Mouse (Mus musculus): ENCODE data around the gene Ercc8. TPM values are rescaled to one million over a fixed set of nuclear protein-coding genes. Genes with fewer than 3 reads are reported as not detected.

Ercc8 gene
- total and polyA plus RNA-seq, 2 experiments from 2014 or later: 33.2 to 33.8 TPM

GRCm38 (mm10) chr13:108163912-108164311 is 5.4 kb downstream of the Ercc8 start:
- no peak for ATAC-seq (ENCODE audit: low FRiP score)
- Histone ChIP-seq H3K4me3 (ENCODE audit: low read depth, low read length) (no peak overlapping the region), H3K27ac (ENCODE audit: low read depth, low read length) (no peak overlapping the region), H3K9me3 (ENCODE audit: low read length) (no peaks in the 10 kb centered on the region), H3K36me3 (ENCODE audit: insufficient read depth, low read length) (peaks cover 10% of the 10 kb centered on the region), H3K4me1 (ENCODE audit: insufficient read depth, low read length) (no peaks in the 10 kb centered on the region), H3K27me3 (ENCODE audit: insufficient read depth, low read length) (no peaks in the 10 kb centered on the region), H3K9ac (replicated peaks; ENCODE audit: low read length, poor library complexity, severe bottlenecking) (no peak overlapping the region), H3K4me2 (ENCODE audit: low read depth, low read length, poor library complexity, severe bottlenecking) (no peak overlapping the region)
- 96% methylated on average over 9 of the region's 9 CpGs for WGBS
- TF ChIP-seq CTCF (IDR thresholded peaks at IDR 0.05): no peak
- DNase-seq (ENCODE audit: low spot score): peak; percentile 65

- peak; percentile 19 for DNase-seq (ENCODE audit: low spot score)
- 93% methylated on average over 3 of the region's 3 CpGs for WGBS
- no peaks in the 10 kb centered on the region for H3K4me1 ChIP-seq (ENCODE audit: insufficient read depth, low read length)
Observed at GRCm38 (mm10) chr13:108164621-108165020, 6.1 kb downstream of the Ercc8 start.

GRCm38 (mm10) chr13:108170002-108170401 is 11.5 kb downstream of the Ercc8 start:
- H3K27me3 ChIP-seq (ENCODE audit: insufficient read depth, low read length): no peaks in the 10 kb centered on the region
- no peak for TF ChIP-seq CTCF (IDR thresholded peaks at IDR 0.05)
- H3K4me2 ChIP-seq (ENCODE audit: low read depth, low read length, poor library complexity, severe bottlenecking): no peak overlapping the region
- no peak overlapping the region for H3K9ac ChIP-seq (replicated peaks; ENCODE audit: low read length, poor library complexity, severe bottlenecking)
- no peak for DNase-seq (ENCODE audit: low spot score)
- H3K27ac ChIP-seq (ENCODE audit: low read depth, low read length): no peak overlapping the region
- H3K4me3 ChIP-seq (ENCODE audit: low read depth, low read length): no peak overlapping the region
- ATAC-seq (ENCODE audit: low FRiP score): no peak
- 100% methylated on average over 1 of the region's 1 CpGs for WGBS
- H3K4me1 ChIP-seq (ENCODE audit: insufficient read depth, low read length): no peaks in the 10 kb centered on the region
- no peaks in the 10 kb centered on the region for H3K9me3 ChIP-seq (ENCODE audit: low read length)
- peaks cover 16% of the 10 kb centered on the region for H3K36me3 ChIP-seq (ENCODE audit: insufficient read depth, low read length)

More at GRCm38 (mm10) chr13:108164621-108165020, 6.1 kb downstream of the Ercc8 start:
- H3K4me2 ChIP-seq (ENCODE audit: low read depth, low read length, poor library complexity, severe bottlenecking): no peak overlapping the region
- peaks cover 10% of the 10 kb centered on the region for H3K36me3 ChIP-seq (ENCODE audit: insufficient read depth, low read length)
- H3K4me3 ChIP-seq (ENCODE audit: low read depth, low read length): no peak overlapping the region
- H3K27ac ChIP-seq (ENCODE audit: low read depth, low read length): no peak overlapping the region
- H3K9ac ChIP-seq (replicated peaks; ENCODE audit: low read length, poor library complexity, severe bottlenecking): no peak overlapping the region
- no peak for TF ChIP-seq CTCF (IDR thresholded peaks at IDR 0.05)
- H3K27me3 ChIP-seq (ENCODE audit: insufficient read depth, low read length): no peaks in the 10 kb centered on the region
- no peak for ATAC-seq (ENCODE audit: low FRiP score)
- H3K9me3 ChIP-seq (ENCODE audit: low read length): no peaks in the 10 kb centered on the region

DNA sequence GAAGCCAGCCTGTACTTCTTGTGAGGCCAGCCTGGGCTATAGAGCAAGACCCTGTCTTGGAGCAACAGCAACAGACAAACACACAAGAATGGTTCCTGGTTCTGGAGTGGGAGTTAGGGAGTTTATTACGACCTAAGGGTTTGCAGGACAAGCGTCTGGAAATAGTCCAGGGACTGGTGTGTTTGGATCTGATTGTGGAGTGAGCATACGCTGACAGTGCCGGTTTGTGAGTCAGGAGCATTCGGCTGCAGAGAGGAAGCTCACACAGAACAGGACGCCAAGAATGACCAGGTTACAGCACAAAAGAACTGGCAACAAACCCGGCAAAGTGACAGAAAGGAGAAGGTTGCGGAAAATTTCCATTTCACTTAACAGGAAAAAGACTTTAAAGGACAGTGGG is 12.0 kb downstream of the Ercc8 start:
- Histone ChIP-seq H3K27me3 (ENCODE audit: insufficient read depth, low read length) (no peaks in the 10 kb centered on the region), H3K4me2 (ENCODE audit: low read depth, low read length, poor library complexity, severe bottlenecking) (no peak overlapping the region), H3K4me1 (ENCODE audit: insufficient read depth, low read length) (no peaks in the 10 kb centered on the region), H3K27ac (ENCODE audit: low read depth, low read length) (no peak overlapping the region), H3K4me3 (ENCODE audit: low read depth, low read length) (no peak overlapping the region), H3K36me3 (ENCODE audit: insufficient read depth, low read length) (peaks cover 16% of the 10 kb centered on the region), H3K9ac (replicated peaks; ENCODE audit: low read length, poor library complexity, severe bottlenecking) (no peak overlapping the region), H3K9me3 (ENCODE audit: low read length) (no peaks in the 10 kb centered on the region)
- no peak for TF ChIP-seq CTCF (IDR thresholded peaks at IDR 0.05)
- no peak for DNase-seq (ENCODE audit: low spot score)
- 91% methylated on average over 8 of the region's 8 CpGs for WGBS
- ATAC-seq (ENCODE audit: low FRiP score): no peak

GRCm38 (mm10) chr13:108179618-108180017 is 21.1 kb downstream of the Ercc8 start:
- Histone ChIP-seq H3K27me3 (ENCODE audit: insufficient read depth, low read length) (no peaks in the 10 kb centered on the region), H3K4me2 (ENCODE audit: low read depth, low read length, poor library complexity, severe bottlenecking) (no peak overlapping the region), H3K4me1 (ENCODE audit: insufficient read depth, low read length) (no peaks in the 10 kb centered on the region), H3K27ac (ENCODE audit: low read depth, low read length) (no peak overlapping the region), H3K9me3 (ENCODE audit: low read length) (no peaks in the 10 kb centered on the region), H3K4me3 (ENCODE audit: low read depth, low read length) (no peak overlapping the region), H3K36me3 (ENCODE audit: insufficient read depth, low read length) (peaks cover 29% of the 10 kb centered on the region), H3K9ac (replicated peaks; ENCODE audit: low read length, poor library complexity, severe bottlenecking) (no peak overlapping the region)
- WGBS: 90% methylated on average over 8 of the region's 8 CpGs
- no peak for ATAC-seq (ENCODE audit: low FRiP score)
- no peak for DNase-seq (ENCODE audit: low spot score)
- TF ChIP-seq CTCF (IDR thresholded peaks at IDR 0.05): no peak

DNA sequence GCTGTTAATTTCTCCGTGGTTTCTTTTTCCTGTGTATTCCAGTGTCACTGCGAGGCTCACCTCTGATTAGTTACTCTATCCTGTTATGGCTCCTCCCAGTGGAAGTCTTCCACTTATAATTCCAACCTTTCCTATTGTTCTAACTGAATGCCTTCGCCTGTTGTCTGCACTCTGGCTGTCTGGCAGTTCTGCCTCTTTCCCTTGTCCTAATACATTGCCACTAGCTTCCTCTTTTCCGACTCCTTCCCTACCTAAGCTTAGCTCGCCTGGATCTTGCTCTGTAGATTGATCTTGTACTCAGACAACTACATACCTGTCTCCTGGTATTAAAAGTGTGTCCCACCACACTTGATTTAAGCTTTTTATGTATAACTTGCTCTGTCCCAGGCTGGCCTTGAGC is 22.3 kb downstream of the Ercc8 start:
- ATAC-seq (ENCODE audit: low FRiP score) (no peak), DNase-seq (ENCODE audit: low spot score) (no peak)
- no peaks in the 10 kb centered on the region for H3K4me1 ChIP-seq (ENCODE audit: insufficient read depth, low read length)
- no peaks in the 10 kb centered on the region for H3K9me3 ChIP-seq (ENCODE audit: low read length)
- H3K9ac ChIP-seq (replicated peaks; ENCODE audit: low read length, poor library complexity, severe bottlenecking): no peak overlapping the region
- no peak overlapping the region for H3K27ac ChIP-seq (ENCODE audit: low read depth, low read length)
- no peak overlapping the region for H3K4me3 ChIP-seq (ENCODE audit: low read depth, low read length)
- no peaks in the 10 kb centered on the region for H3K27me3 ChIP-seq (ENCODE audit: insufficient read depth, low read length)
- WGBS: 91% methylated on average over 5 of the region's 5 CpGs
- TF ChIP-seq CTCF (IDR thresholded peaks at IDR 0.05): no peak
- peaks cover 31% of the 10 kb centered on the region for H3K36me3 ChIP-seq (ENCODE audit: insufficient read depth, low read length)
- no peak overlapping the region for H3K4me2 ChIP-seq (ENCODE audit: low read depth, low read length, poor library complexity, severe bottlenecking)
